Mouse (Mus musculus) telencephalon, adult 2 months (tissue): ENCODE results near the gene Rai1.

Experiments
- DNase-seq: peaks from one replicate; pipeline ENCODE4 v3.0.0-alpha.2; 2011; ENCODE audit warnings: low read depth, low spot score

The Rai1 gene

GRCm38 (mm10) chr11:60104810-60105592, at the start of gene Rai1:
TSS of gene Rai1 (plus strand) at chr11:60105013.
- no peak for DNase-seq

GRCm38 (mm10) chr11:60056520-60056919, 48.3 kb upstream of the Rai1 start:
- no peak for DNase-seq

GRCm38 (mm10) chr11:60057987-60058386, 46.8 kb upstream of the Rai1 start:
- DNase-seq, result peak; percentile 72

DNA sequence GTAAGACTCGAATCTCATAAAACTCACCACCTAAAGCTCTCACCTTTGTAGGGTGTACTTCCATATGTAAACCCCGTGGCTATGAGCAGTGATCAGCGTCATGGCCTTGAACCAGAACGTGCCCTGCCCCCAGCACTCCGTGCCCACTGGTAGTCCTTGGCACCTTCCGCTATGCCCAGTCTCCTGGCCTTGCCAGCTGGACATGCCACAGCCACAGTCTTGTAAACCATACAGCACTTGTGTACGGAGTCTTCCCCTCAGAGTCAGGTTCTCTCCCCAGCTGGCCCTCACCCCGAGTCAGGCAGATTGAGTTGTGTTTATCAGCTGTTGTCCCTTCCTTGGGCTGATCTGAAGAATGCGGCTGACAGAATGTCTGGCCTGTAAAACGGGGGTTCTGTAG, 46.4 kb upstream of the Rai1 start:
- DNase-seq, result no peak

- no peak for DNase-seq
Observed at GRCm38 (mm10) chr11:60060026-60060425, 44.8 kb upstream of the Rai1 start.

GRCm38 (mm10) chr11:60061504-60062006, 43.3 kb upstream of the Rai1 start:
- DNase-seq, result no peak

- DNase-seq, result no peak
Observed at GRCm38 (mm10) chr11:60065267-60065666, 39.5 kb upstream of the Rai1 start.

- DNase-seq, result no peak
Observed at GRCm38 (mm10) chr11:60067646-60068045, 37.2 kb upstream of the Rai1 start.

DNA sequence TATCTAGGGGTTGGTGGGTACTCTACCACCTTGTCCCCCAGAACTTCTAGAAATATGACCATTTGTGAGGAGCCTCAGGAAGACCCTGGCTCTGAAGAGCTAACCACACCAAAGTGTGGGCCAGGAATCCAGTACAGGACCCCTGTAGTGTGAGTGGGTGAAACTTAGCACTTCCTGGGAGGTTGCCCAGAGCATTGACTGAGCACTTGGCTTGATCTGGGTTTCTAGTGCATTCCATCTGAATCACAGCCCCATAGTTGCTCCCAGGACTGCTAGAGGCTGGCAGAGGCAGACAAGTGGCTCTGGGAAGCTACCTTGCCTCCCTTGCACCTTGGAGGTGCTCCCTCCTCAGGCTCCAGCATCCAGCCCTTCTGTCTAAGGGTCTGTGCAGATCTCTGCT, 36.2 kb upstream of the Rai1 start:
- DNase-seq, result no peak

GRCm38 (mm10) chr11:60070599-60070998, 34.2 kb upstream of the Rai1 start:
- no peak for DNase-seq

DNA sequence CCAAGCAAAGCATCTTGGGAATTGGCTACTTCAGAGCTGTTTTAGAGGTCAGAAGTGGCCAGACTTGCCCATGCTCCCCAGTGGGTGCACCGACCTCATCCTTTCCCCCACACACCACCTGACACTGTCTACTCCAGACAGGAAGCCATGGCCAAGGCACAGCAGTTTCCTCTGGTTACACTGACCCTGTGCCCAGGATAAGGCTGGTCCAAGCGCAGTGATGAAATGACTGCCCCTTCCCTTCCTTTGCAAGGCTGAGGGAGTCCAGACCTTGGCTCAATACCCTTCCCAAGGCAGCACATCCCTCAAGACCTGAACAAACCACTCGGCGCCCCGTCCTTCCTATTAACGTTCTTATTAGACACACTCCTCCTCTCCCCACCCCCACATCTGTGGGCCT, 33.6 kb upstream of the Rai1 start:
- DNase-seq, result no peak

- DNase-seq, result no peak
Observed at GRCm38 (mm10) chr11:60073121-60073520, 31.7 kb upstream of the Rai1 start.

DNA sequence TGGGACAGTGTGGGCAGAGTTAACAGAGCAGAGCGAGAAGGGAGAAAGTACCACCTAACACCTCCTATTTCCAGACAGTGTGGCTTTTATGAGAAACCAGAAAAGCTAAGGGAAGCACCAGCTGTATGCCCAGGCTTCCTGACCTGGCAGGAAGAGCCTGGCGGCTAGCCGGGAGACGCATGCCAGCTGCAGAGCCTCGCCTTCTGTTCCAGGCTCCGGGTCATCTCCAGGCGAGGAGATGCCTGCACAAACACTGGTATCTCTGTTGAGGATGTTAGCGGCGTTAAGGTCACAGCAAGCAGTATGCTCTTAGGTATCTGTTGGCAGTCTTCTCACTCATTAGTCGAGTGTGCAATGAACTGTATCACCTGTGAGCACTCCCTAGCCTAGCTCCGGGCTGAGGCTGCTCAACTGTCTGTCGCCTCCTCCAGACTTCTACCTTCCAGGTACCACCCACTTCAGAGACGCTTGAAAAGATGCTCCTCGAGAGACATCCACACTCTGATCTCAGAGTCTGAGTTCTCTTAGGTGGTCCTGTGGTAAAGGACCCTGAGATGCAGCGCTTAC, 30.8 kb upstream of the Rai1 start:
- DNase-seq, result no peak

DNA sequence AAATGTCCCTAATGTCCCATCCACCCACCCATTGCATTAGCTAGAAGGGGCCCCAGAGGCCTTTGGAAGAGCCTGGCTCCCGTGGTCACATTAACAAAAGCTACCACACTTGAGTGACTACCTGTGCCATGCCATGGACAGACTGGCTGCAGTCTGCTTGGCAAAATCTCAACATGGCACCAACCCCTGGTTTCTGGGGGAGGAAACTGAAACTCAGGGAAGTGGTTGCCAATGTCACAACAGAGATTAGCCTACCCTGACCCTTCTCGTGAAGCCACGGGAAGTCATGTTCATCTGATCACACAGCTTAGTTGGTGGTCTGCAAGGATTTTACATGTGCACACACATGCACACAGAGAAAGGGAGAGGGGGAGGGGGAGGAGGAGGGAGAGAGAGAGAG, 28.6 kb upstream of the Rai1 start:
- DNase-seq, result no peak

DNA sequence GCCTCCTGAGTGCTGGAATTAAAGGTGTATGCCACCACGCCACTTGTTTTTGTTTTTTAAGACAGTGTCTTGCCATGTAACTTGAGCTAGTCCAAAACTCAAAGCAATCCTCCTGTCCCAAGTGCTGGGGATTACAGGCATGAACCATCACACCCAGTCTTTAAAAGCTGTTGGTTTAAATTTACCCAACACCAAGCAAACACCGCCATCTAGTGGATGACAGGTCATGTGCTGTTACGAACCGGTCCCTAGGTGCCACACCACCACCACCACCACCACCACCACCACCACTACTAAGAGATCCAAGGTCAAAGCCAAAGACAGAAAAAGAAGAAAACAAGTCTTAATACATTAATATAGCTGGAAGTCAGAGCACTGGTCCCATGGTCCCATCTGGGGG, 28.0 kb upstream of the Rai1 start:
- DNase-seq, result peak; percentile 42

GRCm38 (mm10) chr11:60084589-60084988, 20.2 kb upstream of the Rai1 start:
- DNase-seq, result no peak

DNA sequence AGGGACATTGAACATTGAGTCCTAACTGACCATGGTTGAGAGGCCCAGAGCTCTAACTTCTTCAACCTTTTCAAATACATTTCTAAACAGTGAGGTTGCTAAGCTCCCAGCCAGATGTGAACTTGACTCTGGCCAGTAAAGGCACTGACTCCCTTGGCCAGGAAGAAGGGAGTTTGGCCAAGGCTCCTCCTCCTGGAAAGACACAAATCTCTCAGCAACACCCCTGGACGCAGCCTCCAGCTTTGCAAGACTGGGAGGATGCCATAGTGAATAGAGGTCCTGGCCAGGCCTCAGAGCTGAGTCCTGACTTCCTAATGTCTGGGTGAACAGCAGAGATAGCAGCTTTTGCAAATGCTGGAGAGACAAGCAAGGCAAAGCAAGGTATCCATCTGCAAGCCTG, 18.1 kb upstream of the Rai1 start:
- DNase-seq, result no peak

DNA sequence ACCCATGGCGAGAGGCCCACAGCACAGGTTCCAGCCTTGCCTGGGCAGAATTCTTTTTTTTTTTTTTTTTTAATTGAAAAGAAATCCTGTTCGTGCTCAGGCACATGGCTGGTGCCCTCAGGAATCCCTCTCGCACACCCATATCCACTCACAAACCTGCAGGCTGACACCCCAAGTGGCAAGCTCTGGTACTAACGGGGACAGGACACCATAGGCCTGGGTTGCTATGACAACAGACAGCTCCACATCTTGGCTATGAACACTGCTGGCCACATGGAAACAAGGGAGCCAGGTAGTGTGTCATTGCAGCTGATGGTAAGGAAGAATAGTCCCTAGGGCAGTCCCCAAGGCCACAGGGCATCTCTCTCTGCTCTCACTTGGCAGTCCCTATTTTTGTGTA, 15.9 kb upstream of the Rai1 start:
- no peak for DNase-seq

GRCm38 (mm10) chr11:60090696-60091421, 14.0 kb upstream of the Rai1 start:
- no peak for DNase-seq

DNA sequence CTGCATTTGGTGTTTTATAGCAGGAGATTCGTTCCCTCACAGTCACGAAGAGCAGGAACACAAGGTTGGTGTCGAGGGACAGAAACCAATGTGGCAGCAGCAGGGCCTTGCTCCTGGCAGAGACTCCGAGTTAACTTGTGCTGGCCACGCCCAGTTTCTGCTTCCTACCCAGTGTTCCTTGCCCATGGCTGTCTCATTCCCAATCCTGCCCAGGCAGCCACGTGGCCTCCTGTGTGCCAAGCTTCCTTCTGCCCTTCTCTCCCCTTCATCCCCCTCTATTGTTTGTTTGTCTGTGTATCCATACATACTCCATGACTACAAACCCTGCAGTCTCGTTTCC, 13.4 kb upstream of the Rai1 start:
- no peak for DNase-seq

DNA sequence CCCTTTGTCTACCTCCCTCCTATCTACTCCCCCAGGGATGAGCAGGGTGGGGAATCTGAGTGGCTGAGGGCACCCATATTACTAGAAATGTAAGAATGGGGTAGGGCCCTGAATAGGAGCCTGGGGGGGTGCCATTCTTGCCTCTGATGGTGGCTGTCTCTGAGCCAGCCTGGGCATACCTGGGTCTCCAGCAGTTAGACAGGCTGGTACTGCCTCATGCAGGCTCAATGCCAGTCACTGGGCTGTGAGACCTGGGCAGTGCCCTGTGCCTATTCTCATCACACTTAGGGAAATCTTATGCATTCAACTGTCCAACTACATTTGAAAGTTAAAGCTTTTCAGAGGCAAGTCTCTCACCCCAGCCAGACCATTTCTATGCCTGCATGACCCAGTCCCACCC, 11.6 kb upstream of the Rai1 start:
- DNase-seq, result no peak

GRCm38 (mm10) chr11:60093984-60094587, 10.7 kb upstream of the Rai1 start:
- no peak for DNase-seq
